Mouse (Mus musculus) limb, embryonic 10.5 days (tissue): ENCODE measurements around the gene Olfr70. TPM values are rescaled to one million over a fixed set of nuclear protein-coding genes. Genes with fewer than 3 reads are reported as not detected.

ENCODE experiments used
- DNase-seq: peaks from one replicate; pipeline ENCODE4 v3.0.0-alpha.2; 2017; ENCODE audit warnings: low spot score
- H3K27ac ChIP-seq: fragments of 300-500 bp; sonication (generic); 2 replicates; pipeline ENCODE4 v1.5.1; 2016; ENCODE audit warnings: mild to moderate bottlenecking
- H3K27me3 ChIP-seq: fragments of 300-500 bp; sonication (generic); 2 replicates; pipeline ENCODE4 v1.6.1; 2016; ENCODE audit warnings: low read depth, mild to moderate bottlenecking; ENCODE audit not compliant: poor library complexity, severe bottlenecking
- H3K36me3 ChIP-seq: fragments of 300-500 bp; sonication (generic); 2 replicates; pipeline ENCODE4 v1.6.1; 2016; ENCODE audit warnings: mild to moderate bottlenecking, moderate library complexity
- H3K4me1 ChIP-seq: fragments of 300-500 bp; sonication (generic); 2 replicates; pipeline ENCODE4 v1.6.1; 2016
- H3K4me3 ChIP-seq: fragments of 300-500 bp; sonication (generic); 2 replicates; pipeline ENCODE4 v1.5.1; 2016; ENCODE audit warnings: mild to moderate bottlenecking, moderate library complexity
- H3K9me3 ChIP-seq: fragments of 300-500 bp; sonication (generic); replicated peaks from 2 replicates; pipeline ENCODE4 v1.6.1; 2016; ENCODE audit warnings: mild to moderate bottlenecking
- WGBS: fragments of 180-500 bp; shearing (Covaris S2); methylation state at CpG from one replicate; pipeline ENCODE4 v1.1.7; 2016; 5-methylcytosine and 5-hydroxymethylcytosine counted together
- polyA plus RNA-seq: library from polyadenylated mRNA; unstranded; fragments of >200 nt; fragmentation: Nextera tagmentation; extraction: Ambion mirVana; gene quantifications from 2 replicates; pipeline ENCODE4 v1.2.1, GENCODE M21; 2016

Gene Olfr70
- polyA plus RNA-seq, 1 experiment from 2014 or later = not detected

GRCm38 (mm10) chr4:43696561-43696960 lies 4.0 kb downstream of the Olfr70 start:
- no peaks in the 10 kb centered on the region for H3K36me3 ChIP-seq
- no peaks in the 10 kb centered on the region for H3K27me3 ChIP-seq
- no peak overlapping the region for H3K27ac ChIP-seq
- no peak for DNase-seq
- H3K4me3 ChIP-seq = no peak overlapping the region
- H3K9me3 ChIP-seq = no peaks in the 10 kb centered on the region
- peaks cover 4% of the 10 kb centered on the region; the same call in 1 of the 2 replicates for H3K4me1 ChIP-seq
- WGBS = 92% methylated on average over 13 of the region's 13 CpGs

- no peak for DNase-seq
- WGBS = 42% methylated on average over 9 of the region's 9 CpGs
- Histone ChIP-seq H3K36me3 (no peaks in the 10 kb centered on the region), H3K27me3 (no peaks in the 10 kb centered on the region), H3K4me1 (peaks cover 4% of the 10 kb centered on the region; the same call in 1 of the 2 replicates), H3K27ac (no peak overlapping the region), H3K4me3 (no peak overlapping the region), H3K9me3 (no peaks in the 10 kb centered on the region)
These were observed 5.3 kb downstream of the Olfr70 start for GRCm38 (mm10) chr4:43695249-43695671.

DNA sequence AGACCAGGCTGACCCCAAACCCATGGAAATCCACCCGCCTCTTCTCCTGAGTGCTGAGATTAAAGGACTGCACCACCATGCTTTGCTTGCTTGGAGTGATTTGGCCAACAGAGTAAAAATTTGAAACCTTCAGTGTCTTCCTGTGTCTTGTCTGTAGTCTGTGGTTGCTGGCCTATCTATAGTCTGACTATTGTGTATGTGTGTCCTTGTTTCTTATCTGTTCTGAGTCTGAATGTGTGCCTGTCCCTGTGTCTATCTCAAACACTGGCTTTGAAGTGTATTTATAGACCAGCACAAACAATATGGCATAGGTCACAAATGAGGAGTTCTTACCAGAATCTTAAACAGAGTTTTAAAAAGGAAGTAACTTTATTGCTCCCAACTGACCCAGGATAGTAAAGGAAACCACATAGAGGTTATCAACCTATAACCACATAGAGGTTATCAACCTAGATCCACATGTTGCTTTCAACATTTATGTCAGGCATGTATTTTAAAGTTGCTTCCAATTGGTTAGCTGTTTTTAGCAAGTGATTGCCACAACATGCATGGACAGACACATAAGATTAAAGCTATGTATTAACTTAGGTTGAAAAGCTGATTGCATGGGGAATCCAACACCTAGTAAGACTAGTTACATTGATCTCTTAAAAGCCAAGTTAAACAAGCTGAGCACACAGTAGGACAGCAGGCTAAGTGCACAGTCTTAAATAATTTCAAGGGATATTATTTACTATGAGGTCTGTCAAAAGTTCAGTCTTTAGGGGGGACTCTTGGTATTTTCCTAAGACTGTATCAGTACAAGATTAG lies 6.0 kb downstream of the Olfr70 start:
- Histone ChIP-seq H3K27ac (no peak overlapping the region), H3K4me3 (no peak overlapping the region), H3K4me1 (peaks cover 4% of the 10 kb centered on the region; the same call in 1 of the 2 replicates), H3K27me3 (no peaks in the 10 kb centered on the region), H3K36me3 (no peaks in the 10 kb centered on the region), H3K9me3 (no peaks in the 10 kb centered on the region)
- WGBS = 83% methylated on average over 1 of the region's 1 CpGs
- no peak for DNase-seq

- Histone ChIP-seq H3K36me3 (no peaks in the 10 kb centered on the region), H3K9me3 (no peaks in the 10 kb centered on the region), H3K27me3 (no peaks in the 10 kb centered on the region), H3K4me3 (no peak overlapping the region), H3K4me1 (peaks cover 4% of the 10 kb centered on the region; the same call in 1 of the 2 replicates), H3K27ac (no peak overlapping the region)
- no peak for DNase-seq
- WGBS = 73% methylated on average over 5 of the region's 5 CpGs
These were observed 6.8 kb downstream of the Olfr70 start for GRCm38 (mm10) chr4:43693806-43694241.

DNA sequence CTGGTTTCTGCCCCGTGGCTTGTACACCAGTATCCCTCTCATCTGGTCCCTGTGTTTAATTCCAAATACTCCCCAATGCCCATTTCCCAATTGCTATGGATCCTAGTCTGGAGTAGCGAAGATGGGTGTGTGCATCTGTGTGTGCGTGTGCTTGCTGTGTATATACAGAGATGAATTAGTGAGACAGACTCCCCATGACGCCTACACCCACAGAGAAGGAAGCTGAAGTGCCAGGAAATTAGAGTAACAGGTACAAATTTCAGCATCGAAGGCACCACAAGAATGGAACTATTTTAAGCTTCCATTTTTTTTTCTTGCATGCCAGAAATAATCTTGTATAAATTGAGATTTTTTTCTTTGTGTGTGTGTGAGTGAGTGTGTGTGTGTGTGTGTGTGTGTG lies 9.6 kb downstream of the Olfr70 start:
- Histone ChIP-seq H3K9me3 (no peaks in the 10 kb centered on the region), H3K27me3 (no peaks in the 10 kb centered on the region), H3K4me3 (no peak overlapping the region), H3K4me1 (peaks cover 4% of the 10 kb centered on the region; the same call in 1 of the 2 replicates), H3K27ac (no peak overlapping the region), H3K36me3 (peaks cover 3% of the 10 kb centered on the region; the same call in 1 of the 2 replicates)
- WGBS = 85% methylated on average over 5 of the region's 5 CpGs
- DNase-seq = no peak

GRCm38 (mm10) chr4:43690021-43690420 lies 10.6 kb downstream of the Olfr70 start:
- 94% methylated on average over 17 of the region's 17 CpGs for WGBS
- Histone ChIP-seq H3K27me3 (no peaks in the 10 kb centered on the region), H3K9me3 (no peaks in the 10 kb centered on the region), H3K4me1 (no peaks in the 10 kb centered on the region), H3K4me3 (no peak overlapping the region), H3K27ac (no peak overlapping the region), H3K36me3 (peaks cover 7% of the 10 kb centered on the region; the same call in 1 of the 2 replicates)
- no peak for DNase-seq

DNA sequence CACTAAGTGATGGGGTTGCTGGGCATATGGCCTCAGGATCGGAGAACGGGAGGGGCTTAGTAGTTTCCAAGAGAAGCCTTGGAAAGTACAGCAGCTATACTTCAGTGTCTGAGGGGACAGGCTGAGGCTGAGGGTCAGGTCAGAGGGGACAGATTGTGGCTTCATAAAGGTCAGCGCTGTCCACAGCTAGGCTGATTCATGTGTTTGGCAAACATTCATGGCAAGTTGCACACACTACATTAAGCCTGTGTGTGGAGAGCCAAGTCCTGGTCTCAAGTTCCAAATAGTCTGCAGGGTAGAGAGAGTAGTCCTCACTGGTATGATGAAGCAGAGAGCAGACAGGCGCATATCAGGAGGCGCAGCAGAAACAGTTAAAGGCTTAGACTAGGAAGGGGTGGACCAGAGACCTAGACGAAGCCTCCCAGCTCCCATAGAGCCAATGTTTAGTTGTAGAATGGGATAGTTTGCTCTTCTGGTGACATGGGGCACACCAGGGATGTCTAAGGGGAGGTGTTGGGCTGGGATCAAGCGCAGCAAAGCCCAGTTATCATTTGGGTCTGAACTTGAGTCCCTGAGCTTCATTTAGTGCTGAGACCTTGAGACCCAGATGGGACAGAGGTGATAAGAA lies 21.1 kb downstream of the Olfr70 start:
- no peaks in the 10 kb centered on the region for H3K27me3 ChIP-seq
- DNase-seq = no peak
- H3K4me3 ChIP-seq = no peak overlapping the region
- H3K27ac ChIP-seq = no peak overlapping the region
- 86% methylated on average over 7 of the region's 7 CpGs for WGBS
- peaks cover 12% of the 10 kb centered on the region for H3K36me3 ChIP-seq
- no peaks in the 10 kb centered on the region for H3K4me1 ChIP-seq
- no peaks in the 10 kb centered on the region for H3K9me3 ChIP-seq

- peaks cover 16% of the 10 kb centered on the region for H3K36me3 ChIP-seq
- no peak for DNase-seq
- no peaks in the 10 kb centered on the region for H3K4me1 ChIP-seq
- H3K27ac ChIP-seq = no peak overlapping the region
- no peaks in the 10 kb centered on the region for H3K27me3 ChIP-seq
- no peaks in the 10 kb centered on the region for H3K9me3 ChIP-seq
- 95% methylated on average over 6 of the region's 6 CpGs for WGBS
- H3K4me3 ChIP-seq = no peak overlapping the region
These were observed 22.1 kb downstream of the Olfr70 start for GRCm38 (mm10) chr4:43678541-43678940.

DNA sequence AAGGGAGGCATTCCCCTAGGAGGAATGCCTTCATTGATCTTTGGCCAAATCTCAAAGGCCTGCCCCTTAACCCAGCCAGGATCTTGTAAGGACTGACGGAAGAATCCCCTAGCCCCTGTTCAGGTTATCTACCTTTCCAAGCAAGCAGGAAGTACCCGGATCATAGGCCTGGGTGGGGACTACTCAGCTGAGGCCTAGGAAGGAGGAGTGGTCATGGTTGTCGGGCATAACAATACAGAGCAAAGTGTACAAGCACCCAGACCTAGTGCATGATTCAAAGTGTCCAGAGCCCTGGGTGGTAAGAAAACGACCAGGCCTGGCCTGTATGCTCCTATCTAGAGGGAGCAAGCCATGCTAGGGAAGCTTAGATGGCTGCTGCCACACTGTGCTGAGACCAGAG lies 25.0 kb downstream of the Olfr70 start:
- H3K4me3 ChIP-seq = no peak overlapping the region
- H3K9me3 ChIP-seq = no peaks in the 10 kb centered on the region
- H3K36me3 ChIP-seq = peaks cover 4% of the 10 kb centered on the region; the same call in 1 of the 2 replicates
- H3K27me3 ChIP-seq = peaks cover 5% of the 10 kb centered on the region; the same call in 1 of the 2 replicates
- H3K4me1 ChIP-seq = no peaks in the 10 kb centered on the region
- 78% methylated on average over 4 of the region's 4 CpGs for WGBS
- no peak overlapping the region for H3K27ac ChIP-seq
- no peak for DNase-seq

DNA sequence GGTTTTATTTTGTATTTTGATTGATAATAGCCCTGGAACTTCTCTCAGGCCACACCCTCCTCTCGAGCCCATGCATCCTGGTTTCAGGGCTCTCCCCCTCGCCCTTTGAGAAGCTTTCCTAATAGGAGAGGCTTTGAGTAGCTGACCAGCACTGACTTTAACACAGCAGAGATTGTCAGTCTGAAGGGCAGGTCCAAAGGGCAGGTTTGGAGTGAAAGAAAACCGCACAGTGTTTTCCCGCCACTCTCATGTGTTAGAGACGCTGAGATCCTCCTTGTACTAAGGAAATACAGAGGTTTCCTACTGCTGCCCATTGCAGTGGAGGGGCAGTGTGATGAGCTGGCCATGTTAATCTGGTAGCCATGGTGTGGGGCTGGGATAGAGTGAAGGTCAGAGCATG lies 25.6 kb downstream of the Olfr70 start:
- Histone ChIP-seq H3K9me3 (no peaks in the 10 kb centered on the region), H3K27ac (no peak overlapping the region), H3K36me3 (peaks cover 4% of the 10 kb centered on the region; the same call in 1 of the 2 replicates), H3K27me3 (peaks cover 10% of the 10 kb centered on the region; the same call in 1 of the 2 replicates), H3K4me1 (peaks cover 5% of the 10 kb centered on the region), H3K4me3 (no peak overlapping the region)
- WGBS = 80% methylated on average over 5 of the region's 5 CpGs
- no peak for DNase-seq

- Histone ChIP-seq H3K27me3 (peaks cover 13% of the 10 kb centered on the region; the same call in 1 of the 2 replicates), H3K27ac (no peak overlapping the region), H3K4me3 (no peak overlapping the region), H3K9me3 (no peaks in the 10 kb centered on the region), H3K4me1 (peaks cover 14% of the 10 kb centered on the region), H3K36me3 (peaks cover 4% of the 10 kb centered on the region; the same call in 1 of the 2 replicates)
- DNase-seq = no peak
- WGBS = 75% methylated on average over 8 of the region's 8 CpGs
These were observed 26.9 kb downstream of the Olfr70 start for GRCm38 (mm10) chr4:43673703-43674102.

DNA sequence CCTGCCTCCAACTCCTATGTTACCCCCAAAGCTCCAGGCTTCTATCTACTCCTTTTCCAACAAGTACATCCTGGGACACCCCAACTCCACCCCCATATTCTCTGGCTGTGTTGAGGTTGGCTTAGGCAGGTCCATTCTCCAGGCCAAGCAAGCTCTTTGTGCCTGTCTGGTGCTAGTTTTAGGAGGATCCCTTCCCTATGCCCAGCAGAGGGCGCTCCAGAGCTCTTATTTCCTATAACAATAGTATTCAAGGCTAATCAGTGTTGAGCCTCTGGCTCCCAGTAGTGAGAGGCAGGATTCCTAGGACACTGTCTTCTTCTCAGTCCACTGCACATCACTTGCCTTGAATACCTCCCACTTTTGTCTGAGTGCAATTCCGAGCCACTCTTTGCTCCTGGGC lies 28.5 kb downstream of the Olfr70 start:
- H3K4me1 ChIP-seq = peaks cover 18% of the 10 kb centered on the region
- H3K36me3 ChIP-seq = peaks cover 4% of the 10 kb centered on the region; the same call in 1 of the 2 replicates
- WGBS = 7% methylated on average over 2 of the region's 2 CpGs
- no peak overlapping the region for H3K27ac ChIP-seq
- H3K9me3 ChIP-seq = no peaks in the 10 kb centered on the region
- peaks cover 28% of the 10 kb centered on the region for H3K27me3 ChIP-seq
- DNase-seq = peak; percentile 93
- H3K4me3 ChIP-seq = no peak overlapping the region

- no peaks in the 10 kb centered on the region for H3K9me3 ChIP-seq
- peak overlapping the region; percentile 93 for H3K27ac ChIP-seq
- no peak for DNase-seq
- H3K27me3 ChIP-seq = peaks cover 54% of the 10 kb centered on the region
- peaks cover 18% of the 10 kb centered on the region for H3K4me1 ChIP-seq
- peaks cover 2% of the 10 kb centered on the region; the same call in 1 of the 2 replicates for H3K36me3 ChIP-seq
- under 1% methylated on average over 25 of the region's 25 CpGs for WGBS
- H3K4me3 ChIP-seq = peak overlapping the region; percentile 88
These were observed 31.2 kb downstream of the Olfr70 start for GRCm38 (mm10) chr4:43669428-43669794.
